Mouse (Mus musculus): ENCODE data around the gene Gns. TPM values are rescaled to one million over a fixed set of nuclear protein-coding genes. Genes with fewer than 3 reads are reported as not detected.

Gene Gns
- polyA plus RNA-seq, 1 experiment from 2014 or later: 50.3 TPM

DNA sequence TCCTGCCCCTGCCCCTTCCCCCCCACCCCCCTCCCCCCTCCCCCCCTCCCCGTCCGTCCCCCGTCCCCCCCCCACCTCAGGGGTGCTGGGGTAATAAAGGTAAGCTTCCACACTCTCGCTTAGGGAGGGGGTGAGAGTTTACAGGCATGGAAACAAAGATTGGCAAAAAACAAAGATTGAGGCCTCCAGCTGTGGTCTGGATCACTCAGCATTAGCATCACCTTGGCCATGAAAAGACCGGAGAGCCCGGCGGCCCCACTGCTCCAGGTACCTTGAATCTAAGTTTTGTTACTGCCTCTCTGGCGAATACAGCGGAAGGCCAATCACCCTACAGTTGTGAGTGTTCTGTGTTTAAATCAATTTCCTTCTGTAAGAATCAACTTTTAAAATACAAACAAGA lies 39.1 kb downstream of the Gns start:
- H3K27me3 ChIP-seq (ENCODE audit: control insufficient read depth, insufficient read depth, low read length): no peaks in the 10 kb centered on the region
- ATAC-seq (ENCODE audit: low read depth): no peak
- no peak overlapping the region for H3K4me2 ChIP-seq (ENCODE audit: low read depth, low read length)
- 57% methylated on average over 6 of the region's 9 CpGs for WGBS
- H3K9me3 ChIP-seq (ENCODE audit: control insufficient read depth, low read length): no peaks in the 10 kb centered on the region
- H3K9ac ChIP-seq (replicated peaks; ENCODE audit: low read depth, low read length): no peak overlapping the region
- no peaks in the 10 kb centered on the region for H3K4me1 ChIP-seq (ENCODE audit: control insufficient read depth, insufficient read depth, low read length)
- H3K36me3 ChIP-seq (ENCODE audit: control insufficient read depth, insufficient read depth, low read length): no peaks in the 10 kb centered on the region
- H3K27ac ChIP-seq (ENCODE audit: low read depth, low read length): no peak overlapping the region
- H3K4me3 ChIP-seq (ENCODE audit: low read depth, low read length): no peak overlapping the region

GRCm38 (mm10) chr10:121409717-121410116 lies 44.8 kb downstream of the Gns start:
- Histone ChIP-seq H3K4me2 (ENCODE audit: low read depth, low read length) (no peak overlapping the region), H3K9me3 (ENCODE audit: control insufficient read depth, low read length) (no peaks in the 10 kb centered on the region), H3K9ac (replicated peaks; ENCODE audit: low read depth, low read length) (no peak overlapping the region), H3K27me3 (ENCODE audit: control insufficient read depth, insufficient read depth, low read length) (no peaks in the 10 kb centered on the region), H3K36me3 (ENCODE audit: control insufficient read depth, insufficient read depth, low read length) (no peaks in the 10 kb centered on the region), H3K27ac (ENCODE audit: low read depth, low read length) (no peak overlapping the region), H3K4me3 (ENCODE audit: low read depth, low read length) (no peak overlapping the region), H3K4me1 (ENCODE audit: control insufficient read depth, insufficient read depth, low read length) (no peaks in the 10 kb centered on the region)
- ATAC-seq (ENCODE audit: low read depth): no peak
- 74% methylated on average over 7 of the region's 7 CpGs for WGBS

DNA sequence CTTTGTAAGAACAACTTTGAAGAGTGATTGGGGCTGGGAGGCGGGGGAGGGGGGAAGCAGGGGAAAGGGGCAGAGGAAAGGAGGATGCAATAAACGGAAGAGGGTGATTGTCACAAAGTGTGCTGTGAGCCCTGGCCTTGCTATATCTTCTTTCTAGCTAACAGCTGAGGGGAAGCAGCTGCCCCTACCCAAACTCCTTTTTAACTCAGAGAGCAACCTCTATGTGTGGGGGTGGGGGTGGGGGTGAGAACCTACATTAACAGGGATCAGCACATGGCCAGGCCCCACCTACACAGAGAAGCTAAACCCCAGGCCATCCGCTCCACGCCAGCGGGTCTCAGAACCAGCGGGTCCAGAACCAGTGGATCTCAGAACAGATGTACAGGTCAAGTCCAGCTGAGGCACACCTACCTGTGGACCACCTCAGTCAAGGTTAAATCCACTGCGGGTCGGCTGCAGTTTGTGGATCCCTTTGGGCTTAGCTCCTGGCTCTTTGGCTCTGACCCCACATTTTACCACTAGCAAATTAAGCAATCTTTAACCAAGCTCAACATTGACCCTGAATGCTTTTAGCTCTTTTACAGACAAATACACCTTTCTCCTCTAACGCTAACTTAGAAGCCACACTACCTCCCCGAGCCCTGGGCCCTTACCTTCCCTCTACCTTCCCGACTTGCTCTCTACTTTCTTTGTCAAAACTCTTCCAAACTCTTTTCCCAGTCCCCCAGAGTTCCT lies 47.0 kb downstream of the Gns start:
- no peak overlapping the region for H3K9ac ChIP-seq (replicated peaks; ENCODE audit: low read depth, low read length)
- H3K27ac ChIP-seq (ENCODE audit: low read depth, low read length): no peak overlapping the region
- WGBS: 82% methylated on average over 11 of the region's 11 CpGs
- no peaks in the 10 kb centered on the region for H3K27me3 ChIP-seq (ENCODE audit: control insufficient read depth, insufficient read depth, low read length)
- no peak overlapping the region for H3K4me3 ChIP-seq (ENCODE audit: low read depth, low read length)
- H3K4me1 ChIP-seq (ENCODE audit: control insufficient read depth, insufficient read depth, low read length): no peaks in the 10 kb centered on the region
- no peak for ATAC-seq (ENCODE audit: low read depth)
- no peaks in the 10 kb centered on the region for H3K9me3 ChIP-seq (ENCODE audit: control insufficient read depth, low read length)
- no peaks in the 10 kb centered on the region for H3K36me3 ChIP-seq (ENCODE audit: control insufficient read depth, insufficient read depth, low read length)
- no peak overlapping the region for H3K4me2 ChIP-seq (ENCODE audit: low read depth, low read length)

DNA sequence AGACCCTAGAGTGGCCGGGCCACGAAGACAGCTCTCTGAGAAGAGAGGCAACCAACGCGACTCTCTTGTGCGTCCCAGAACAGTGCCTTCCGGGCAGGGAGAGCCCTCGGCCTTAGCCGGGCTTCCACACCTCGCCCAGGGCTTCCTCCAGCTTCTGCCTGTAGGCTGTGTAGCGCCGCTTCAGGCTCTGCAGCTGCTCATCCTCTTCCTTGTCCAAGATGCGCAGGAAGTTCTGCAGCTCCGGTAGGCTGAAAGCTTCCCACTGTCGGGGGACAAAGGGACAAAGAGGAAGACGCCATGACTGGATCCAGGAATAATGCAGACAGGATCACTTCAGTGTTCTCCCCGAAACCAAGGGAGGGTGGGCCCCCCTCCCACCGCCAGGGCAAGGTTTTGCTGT lies 47.9 kb downstream of the Gns start:
- H3K27me3 ChIP-seq (ENCODE audit: control insufficient read depth, insufficient read depth, low read length): no peaks in the 10 kb centered on the region
- no peaks in the 10 kb centered on the region for H3K36me3 ChIP-seq (ENCODE audit: control insufficient read depth, insufficient read depth, low read length)
- H3K4me1 ChIP-seq (ENCODE audit: control insufficient read depth, insufficient read depth, low read length): no peaks in the 10 kb centered on the region
- no peak overlapping the region for H3K4me3 ChIP-seq (ENCODE audit: low read depth, low read length)
- 86% methylated on average over 17 of the region's 17 CpGs for WGBS
- H3K9ac ChIP-seq (replicated peaks; ENCODE audit: low read depth, low read length): no peak overlapping the region
- no peaks in the 10 kb centered on the region for H3K9me3 ChIP-seq (ENCODE audit: control insufficient read depth, low read length)
- no peak overlapping the region for H3K27ac ChIP-seq (ENCODE audit: low read depth, low read length)
- H3K4me2 ChIP-seq (ENCODE audit: low read depth, low read length): no peak overlapping the region
- no peak for ATAC-seq (ENCODE audit: low read depth)

- Histone ChIP-seq H3K9me3 (ENCODE audit: control insufficient read depth, low read length) (no peaks in the 10 kb centered on the region), H3K27me3 (ENCODE audit: control insufficient read depth, insufficient read depth, low read length) (no peaks in the 10 kb centered on the region), H3K9ac (replicated peaks; ENCODE audit: low read depth, low read length) (no peak overlapping the region), H3K4me2 (ENCODE audit: low read depth, low read length) (no peak overlapping the region), H3K4me1 (ENCODE audit: control insufficient read depth, insufficient read depth, low read length) (no peaks in the 10 kb centered on the region), H3K36me3 (ENCODE audit: control insufficient read depth, insufficient read depth, low read length) (no peaks in the 10 kb centered on the region), H3K4me3 (ENCODE audit: low read depth, low read length) (no peak overlapping the region), H3K27ac (ENCODE audit: low read depth, low read length) (no peak overlapping the region)
- no peak for ATAC-seq (ENCODE audit: low read depth)
- 80% methylated on average over 13 of the region's 13 CpGs for WGBS
Observed at GRCm38 (mm10) chr10:121414127-121414526, 49.2 kb downstream of the Gns start.

DNA sequence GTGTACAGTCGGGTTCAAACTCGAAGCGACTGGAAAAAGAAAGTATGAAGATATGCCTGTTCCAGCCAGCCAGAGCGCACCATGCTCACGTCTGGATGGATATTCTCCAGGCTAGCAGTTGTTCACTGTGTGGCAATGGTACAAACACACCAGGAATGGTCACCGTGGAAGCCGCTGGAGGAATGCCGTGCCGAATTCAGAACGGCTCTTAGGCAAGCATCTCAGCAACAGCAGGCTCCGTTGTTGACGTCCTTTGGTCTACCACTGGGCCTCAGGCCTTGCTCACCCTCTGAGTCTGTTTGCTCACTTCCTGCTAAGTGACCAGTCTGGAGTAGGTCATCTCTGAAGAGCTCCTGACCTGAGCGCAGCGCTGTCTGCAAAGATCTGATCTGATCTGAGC lies 53.9 kb downstream of the Gns start:
- ATAC-seq (ENCODE audit: low read depth): no peak
- no peak overlapping the region for H3K27ac ChIP-seq (ENCODE audit: low read depth, low read length)
- H3K4me1 ChIP-seq (ENCODE audit: control insufficient read depth, insufficient read depth, low read length): peaks cover 15% of the 10 kb centered on the region
- no peaks in the 10 kb centered on the region for H3K27me3 ChIP-seq (ENCODE audit: control insufficient read depth, insufficient read depth, low read length)
- H3K36me3 ChIP-seq (ENCODE audit: control insufficient read depth, insufficient read depth, low read length): no peaks in the 10 kb centered on the region
- H3K9ac ChIP-seq (replicated peaks; ENCODE audit: low read depth, low read length): no peak overlapping the region
- H3K9me3 ChIP-seq (ENCODE audit: control insufficient read depth, low read length): no peaks in the 10 kb centered on the region
- no peak overlapping the region for H3K4me2 ChIP-seq (ENCODE audit: low read depth, low read length)
- 68% methylated on average over 14 of the region's 14 CpGs for WGBS
- H3K4me3 ChIP-seq (ENCODE audit: low read depth, low read length): no peak overlapping the region

DNA sequence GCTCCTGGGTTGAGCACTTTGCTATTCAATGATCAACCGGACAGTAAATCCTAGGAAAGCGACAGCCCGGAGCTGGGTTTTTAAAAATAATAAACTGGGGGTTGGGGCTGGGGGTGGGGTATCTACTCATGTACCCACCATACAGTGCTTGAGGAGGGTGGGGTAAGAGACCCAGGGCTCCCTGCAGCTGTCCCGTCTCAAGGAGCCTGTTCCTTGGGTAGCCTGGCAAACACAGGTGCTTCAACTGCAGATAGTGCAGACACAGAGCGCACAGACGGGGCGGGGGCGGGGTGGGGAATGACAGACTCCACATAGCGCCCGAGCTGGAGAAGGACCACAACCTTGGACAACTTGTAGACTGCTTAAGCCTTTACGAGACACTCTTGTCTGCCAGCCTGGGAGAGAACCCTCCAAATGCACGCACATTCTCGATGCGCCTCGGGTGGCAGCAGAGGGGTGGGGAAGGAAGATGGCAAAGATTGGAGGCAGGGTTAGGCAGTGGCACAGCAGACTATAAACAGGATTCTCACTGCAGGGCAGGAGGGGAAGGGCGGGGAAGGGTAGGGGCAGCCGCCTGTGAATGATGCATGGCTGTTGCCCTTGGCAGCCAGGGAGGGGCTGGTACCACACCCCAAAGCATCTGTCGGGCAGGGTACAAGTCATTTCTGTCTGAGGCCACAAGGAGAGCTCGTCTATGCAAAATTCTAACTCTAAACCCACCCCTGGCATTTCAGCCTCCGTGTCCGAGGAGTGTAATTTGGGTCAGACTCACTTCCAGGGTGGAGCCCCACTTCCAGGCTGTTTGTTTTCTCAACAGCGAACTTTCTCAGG lies 55.0 kb downstream of the Gns start:
- no peak overlapping the region for H3K4me3 ChIP-seq (ENCODE audit: low read depth, low read length)
- H3K4me1 ChIP-seq (ENCODE audit: control insufficient read depth, insufficient read depth, low read length): peaks cover 22% of the 10 kb centered on the region
- 46% methylated on average over 22 of the region's 22 CpGs for WGBS
- no peak overlapping the region for H3K4me2 ChIP-seq (ENCODE audit: low read depth, low read length)
- no peak overlapping the region for H3K27ac ChIP-seq (ENCODE audit: low read depth, low read length)
- ATAC-seq (ENCODE audit: low read depth): peak; percentile 74
- H3K9ac ChIP-seq (replicated peaks; ENCODE audit: low read depth, low read length): no peak overlapping the region
- no peaks in the 10 kb centered on the region for H3K36me3 ChIP-seq (ENCODE audit: control insufficient read depth, insufficient read depth, low read length)
- no peaks in the 10 kb centered on the region for H3K9me3 ChIP-seq (ENCODE audit: control insufficient read depth, low read length)
- H3K27me3 ChIP-seq (ENCODE audit: control insufficient read depth, insufficient read depth, low read length): no peaks in the 10 kb centered on the region

DNA sequence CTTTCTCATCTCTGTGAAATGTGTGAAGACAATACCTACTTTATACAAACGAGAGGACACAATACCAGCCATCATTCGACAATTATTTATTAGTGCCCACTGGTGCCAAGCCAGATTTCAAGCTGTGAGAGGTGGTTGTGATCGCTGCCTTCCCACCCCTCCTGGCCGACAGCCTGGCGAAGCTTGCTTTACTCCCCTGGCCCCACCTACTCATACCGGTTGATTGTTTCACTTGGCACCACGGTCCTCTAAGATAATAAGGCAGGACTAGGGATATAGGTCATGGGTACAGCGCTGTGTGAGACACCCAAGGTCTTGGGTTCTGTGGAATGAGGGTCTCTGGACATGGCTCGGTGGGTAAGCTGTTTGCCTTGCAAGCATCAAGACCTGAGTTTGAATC lies 56.1 kb downstream of the Gns start:
- no peak for ATAC-seq (ENCODE audit: low read depth)
- no peaks in the 10 kb centered on the region for H3K9me3 ChIP-seq (ENCODE audit: control insufficient read depth, low read length)
- peaks cover 22% of the 10 kb centered on the region for H3K4me1 ChIP-seq (ENCODE audit: control insufficient read depth, insufficient read depth, low read length)

DNA sequence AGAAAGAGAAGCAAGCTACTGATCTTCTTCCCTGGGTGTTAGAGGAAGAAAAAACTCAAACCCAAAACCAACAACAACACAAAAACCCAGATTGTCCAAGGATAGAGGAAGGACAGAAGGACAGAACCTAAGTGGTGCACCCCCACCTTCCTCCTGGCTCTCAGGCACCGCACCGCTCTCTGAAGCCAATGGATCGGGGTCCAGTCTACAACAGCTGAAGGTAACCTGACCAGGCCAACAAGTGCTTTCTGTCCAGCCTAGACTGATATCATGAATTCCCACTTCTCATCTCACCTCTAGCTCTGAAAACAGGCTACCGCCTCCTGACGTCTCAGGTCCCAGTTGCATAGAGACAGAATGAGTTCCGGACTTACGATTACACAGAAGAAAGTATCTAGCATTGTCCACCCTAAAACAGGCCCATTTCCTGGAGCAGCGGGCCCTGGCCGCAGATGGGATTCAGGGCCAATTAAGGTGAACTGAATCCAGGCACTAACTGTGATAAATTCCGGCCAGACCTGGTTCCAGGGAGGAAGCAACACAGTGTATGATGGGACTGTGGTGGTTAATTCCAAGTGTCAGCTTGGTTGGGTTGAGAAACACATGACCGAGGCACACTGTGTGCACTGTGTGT lies 56.9 kb downstream of the Gns start:
- ATAC-seq (ENCODE audit: low read depth): no peak
- no peak overlapping the region for H3K4me2 ChIP-seq (ENCODE audit: low read depth, low read length)
- H3K9me3 ChIP-seq (ENCODE audit: control insufficient read depth, low read length): no peaks in the 10 kb centered on the region
- peaks cover 22% of the 10 kb centered on the region for H3K4me1 ChIP-seq (ENCODE audit: control insufficient read depth, insufficient read depth, low read length)
- no peak overlapping the region for H3K9ac ChIP-seq (replicated peaks; ENCODE audit: low read depth, low read length)
- 94% methylated on average over 11 of the region's 11 CpGs for WGBS
- H3K4me3 ChIP-seq (ENCODE audit: low read depth, low read length): no peak overlapping the region
- H3K27me3 ChIP-seq (ENCODE audit: control insufficient read depth, insufficient read depth, low read length): no peaks in the 10 kb centered on the region
- no peak overlapping the region for H3K27ac ChIP-seq (ENCODE audit: low read depth, low read length)
- no peaks in the 10 kb centered on the region for H3K36me3 ChIP-seq (ENCODE audit: control insufficient read depth, insufficient read depth, low read length)

More for the DNA sequence above, 56.1 kb downstream of the Gns start:
- Histone ChIP-seq H3K27me3 (ENCODE audit: control insufficient read depth, insufficient read depth, low read length) (no peaks in the 10 kb centered on the region), H3K4me2 (ENCODE audit: low read depth, low read length) (no peak overlapping the region), H3K4me3 (ENCODE audit: low read depth, low read length) (no peak overlapping the region), H3K36me3 (ENCODE audit: control insufficient read depth, insufficient read depth, low read length) (no peaks in the 10 kb centered on the region), H3K9ac (replicated peaks; ENCODE audit: low read depth, low read length) (no peak overlapping the region), H3K27ac (ENCODE audit: low read depth, low read length) (no peak overlapping the region)
- WGBS: 38% methylated on average over 9 of the region's 9 CpGs
